Mouse (Mus musculus) CH12.LX (cell line): ENCODE results near the gene Cldn18.

Experiments used
- CHD1 ChIP-seq: IDR thresholded peaks from 2 replicates; pipeline ENCODE4 v1.6.1; 2012; ENCODE audit warnings: low read depth, low read length, improper control_type of control experiment, inconsistent platforms
- CTCF ChIP-seq, 2 experiments: IDR thresholded peaks in 1 of 2; conservative IDR thresholded peaks in 1 of 2; 2 replicates each; pipeline ENCODE4 v1.5.1; 2011 to 2012; ENCODE audit warnings: low read depth in 2 of 2, low read length in 2 of 2, improper control_type of control experiment in 1 of 2, inconsistent platforms in 1 of 2, mild to moderate bottlenecking in 1 of 2, moderate library complexity in 1 of 2
- GABPA ChIP-seq: IDR thresholded peaks from 2 replicates; pipeline ENCODE4 v1.6.1; 2012; ENCODE audit warnings: low read depth, low read length, improper control_type of control experiment, inconsistent platforms; ENCODE audit not compliant: insufficient replicate concordance
- KAT2A ChIP-seq: IDR thresholded peaks from 2 replicates; pipeline ENCODE4 v1.6.1; 2012; ENCODE audit warnings: low read length, improper control_type of control experiment, inconsistent platforms; ENCODE audit not compliant: insufficient replicate concordance
- MAFK ChIP-seq: IDR thresholded peaks from 2 replicates; pipeline ENCODE4 v1.6.1; 2011; ENCODE audit warnings: low read length, improper control_type of control experiment; ENCODE audit not compliant: insufficient replicate concordance
- MAX ChIP-seq: IDR thresholded peaks from 2 replicates; pipeline ENCODE4 v1.6.1; 2011; ENCODE audit warnings: low read length, improper control_type of control experiment
- MYC ChIP-seq: IDR thresholded peaks from 2 replicates; pipeline ENCODE4 v1.6.1; 2011; ENCODE audit warnings: low read depth, mild to moderate bottlenecking, improper control_type of control experiment, low read length
- NELFE ChIP-seq: IDR thresholded peaks from 2 replicates; pipeline ENCODE4 v1.6.1; 2011; ENCODE audit warnings: low read depth, low read length, improper control_type of control experiment
- POLR2A ChIP-seq: IDR thresholded peaks from 2 replicates; pipeline ENCODE4 v1.6.1; 2011; ENCODE audit warnings: low read depth, mild to moderate bottlenecking, improper control_type of control experiment, low read length
- TBP ChIP-seq: conservative IDR thresholded peaks from 2 replicates; pipeline ENCODE4 v1.6.1; 2011; ENCODE audit warnings: low read depth, low read length, improper control_type of control experiment
- USF2 ChIP-seq: conservative IDR thresholded peaks from 2 replicates; pipeline ENCODE4 v1.6.1; 2011; ENCODE audit warnings: low read depth, low read length, improper control_type of control experiment
- ZC3H11A ChIP-seq: IDR thresholded peaks from 2 replicates; pipeline ENCODE4 v1.6.1; 2012; ENCODE audit warnings: low read depth, mild to moderate bottlenecking, inconsistent platforms, low read length, improper control_type of control experiment

DNA sequence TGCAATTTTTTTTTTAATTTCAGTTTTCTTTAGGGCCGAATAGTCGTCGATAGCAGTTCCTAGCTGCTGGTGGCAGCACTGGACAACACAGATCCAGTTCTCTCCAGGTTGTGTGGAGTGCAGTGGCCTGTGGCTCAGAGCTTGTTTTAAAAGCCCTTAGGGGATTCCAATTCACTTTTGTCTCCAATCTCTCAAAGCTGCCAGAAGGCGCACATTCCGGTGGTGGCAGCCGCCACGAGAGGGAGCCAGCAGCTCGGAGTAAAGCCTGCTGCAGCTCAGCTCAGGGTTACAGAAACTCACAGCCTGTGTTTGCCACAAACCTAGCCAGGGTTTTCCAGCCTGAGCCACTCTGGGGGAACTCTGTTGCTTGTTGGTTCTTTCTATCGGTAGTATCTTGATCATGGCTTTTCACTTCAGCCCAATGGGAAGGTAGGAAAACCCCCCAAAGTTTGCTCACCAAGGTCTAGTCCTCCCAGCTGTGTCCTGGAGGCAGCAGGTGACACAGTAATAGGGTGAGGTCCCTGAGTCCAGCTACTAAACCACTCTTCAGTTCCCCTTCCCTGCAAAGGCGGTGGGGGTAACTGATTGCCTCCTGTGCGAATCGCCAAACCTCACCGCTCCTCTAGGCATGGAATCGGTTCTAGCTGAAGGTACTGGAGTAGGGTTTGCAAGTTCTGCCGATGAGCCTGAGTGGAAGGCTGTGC, 13.0 kb upstream of the Cldn18 start:
- no peak for TF ChIP-seq USF2
- TF ChIP-seq MAFK: no peak
- TF ChIP-seq GABPA: no peak
- TF ChIP-seq MAX: no peak
- TF ChIP-seq CTCF (conservative IDR thresholded peaks at IDR 0.05 in 1 of 2, IDR thresholded peaks at IDR 0.05 in 1 of 2; ENCODE audit: low read depth in 2 of 2, low read length in 2 of 2): peak in 1 of 2 experiments; percentile 50; a peak in 2 of 4 replicates
- no peak for TF ChIP-seq KAT2A
- TF ChIP-seq MYC: no peak
- TF ChIP-seq CHD1: no peak
- no peak for TF ChIP-seq NELFE
- TF ChIP-seq TBP: no peak
- TF ChIP-seq POLR2A: no peak
- TF ChIP-seq ZC3H11A: no peak
